Mouse (Mus musculus) bone marrow macrophage, adult 2 months (primary cell): ENCODE data around the gene Fbxl13.

Experiments
- CTCF ChIP-seq: IDR thresholded peaks from 2 replicates; pipeline ENCODE4 v1.5.1; 2012; ENCODE audit warnings: low read depth, mild to moderate bottlenecking, low read length, moderate library complexity
- POLR2A ChIP-seq: IDR thresholded peaks from 2 replicates; pipeline ENCODE4 v1.6.1; 2012; ENCODE audit warnings: mild to moderate bottlenecking, low read depth, low read length, borderline replicate concordance

DNA sequence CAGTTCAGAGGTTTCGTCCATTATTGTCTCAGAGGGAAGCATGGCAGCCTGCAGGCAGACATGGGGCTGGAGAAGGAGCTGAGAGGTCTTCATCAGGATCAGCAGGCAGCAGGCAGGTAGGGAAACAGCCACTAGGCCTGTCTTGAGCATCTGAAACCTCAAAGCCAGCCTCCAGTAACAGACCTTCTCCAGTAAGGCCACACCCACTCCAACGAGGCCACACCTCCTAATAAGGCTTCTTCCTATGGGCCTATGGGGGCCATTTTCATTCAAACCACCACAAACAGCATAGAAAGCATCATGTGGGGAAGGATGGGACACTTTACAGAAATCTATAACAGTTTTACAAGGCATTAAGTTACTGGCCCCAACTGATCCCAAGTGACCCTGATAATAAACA is 5.3 kb upstream of the Fbxl13 start:
- TF ChIP-seq CTCF (no peak), POLR2A (no peak)
